Comparison of ENCODE assay signal across 9 mouse cellular contexts in genomic region chr11:102753591-102754324, GRCm38 (mm10). TPM values are rescaled to one million over a fixed set of nuclear protein-coding genes. Genes with fewer than 3 reads are reported as not detected.
DNase-seq lines count a peak whose midpoint lies in the region; ATAC-seq lines count a peak whose summit lies in the region.
"Had no signal": no experiment of that assay in that cellular context is flagged by ENCODE, and none has a peak within 500 bp of the region (broad histone marks: within the 10 kb centered on the region; RNA-seq: fewer than 3 reads in every experiment).

No protein-coding gene starts in this region.

- peak overlapping the region; percentile 29 for H3K4me2 ChIP-seq in hindbrain, embryonic 12.5 days (replicated peaks)

- peak; percentile 48 for DNase-seq in embryo, embryonic 11 days
- DNase-seq in embryo, embryonic 10.5 days (ENCODE audit: low spot score), result no peak
- peak; percentile 47 for DNase-seq in ZHBTc4 (ENCODE audit: low read depth, low spot score)
- DNase-seq in midbrain, embryonic 10.5 days (ENCODE audit: low spot score), result no peak
- no peak for DNase-seq in adrenal gland, adult (ENCODE audit: inconsistent age in 2 of 2, low spot score in 1 of 2)
- DNase-seq in layer of hippocampus, adult 9-10 months (ENCODE audit: low spot score), result no peak
- DNase-seq in lung, postnatal 36 days, result no peak

- 39% methylated on average over 18 of the region's 18 CpGs for WGBS in hindbrain, embryonic 12.5 days
- 57% methylated on average over 18 of the region's 18 CpGs for WGBS in midbrain, embryonic 10.5 days

- H3K9ac ChIP-seq in hindbrain, embryonic 12.5 days, result no peak overlapping the region; the same call in 1 of the 2 replicates
- H3K9ac ChIP-seq: liver, embryonic 14.5 days had no signal

- peak; percentile 60 for ATAC-seq in hindbrain, embryonic 12.5 days (ENCODE audit: low FRiP score)

- peak overlapping the region; percentile 0; the same call in 1 of the 2 replicates for H3K4me3 ChIP-seq in hindbrain, embryonic 12.5 days
- 0 out of 2 replicates have a peak overlapping the region, but pooled peaks have one; percentile 27 for H3K4me3 ChIP-seq in midbrain, embryonic 10.5 days

- H3K36me3 ChIP-seq in hindbrain, embryonic 12.5 days, result no peaks in the 10 kb centered on the region
- H3K36me3 ChIP-seq in midbrain, embryonic 10.5 days, result no peaks in the 10 kb centered on the region

- peak overlapping the region; percentile 58 for H3K27ac ChIP-seq in hindbrain, embryonic 12.5 days
- peak overlapping the region; percentile 77 for H3K27ac ChIP-seq in midbrain, embryonic 10.5 days (replicated peaks)
- H3K27ac ChIP-seq: liver, embryonic 14.5 days had no signal

- no peaks in the 10 kb centered on the region for H3K27me3 ChIP-seq in hindbrain, embryonic 12.5 days
- peaks cover 36% of the 10 kb centered on the region for H3K27me3 ChIP-seq in midbrain, embryonic 10.5 days (ENCODE audit: low read depth, poor library complexity, severe bottlenecking)

- H3K4me1 ChIP-seq in hindbrain, embryonic 12.5 days, result peaks cover 30% of the 10 kb centered on the region
- H3K4me1 ChIP-seq in midbrain, embryonic 10.5 days, result peaks cover 47% of the 10 kb centered on the region

- no peaks in the 10 kb centered on the region for H3K9me3 ChIP-seq in hindbrain, embryonic 12.5 days (replicated peaks)
- H3K9me3 ChIP-seq in midbrain, embryonic 10.5 days (replicated peaks), result no peaks in the 10 kb centered on the region

RNA-seq across cellular contexts. Expression of gene Adam11, which starts 7.5 kb away (rescaled TPM):
- 33.3 and 35.3 TPM in 2 replicates for polyA plus RNA-seq in hindbrain, embryonic 12.5 days (2016; fragmentation: Nextera tagmentation; extraction: Ambion mirVana)
- 10.7 and 18.4 TPM in 2 replicates for polyA plus RNA-seq in midbrain, embryonic 10.5 days (2016; fragmentation: Nextera tagmentation; extraction: Ambion mirVana)

RNA-seq across cellular contexts. Expression of gene Ccdc43, which starts 56.2 kb away (rescaled TPM):
- polyA plus RNA-seq in hindbrain, embryonic 12.5 days (2016; fragmentation: Nextera tagmentation; extraction: Ambion mirVana), result 44.0 and 48.0 TPM in 2 replicates
- polyA plus RNA-seq in midbrain, embryonic 10.5 days (2016; fragmentation: Nextera tagmentation; extraction: Ambion mirVana), result 59.5 and 63.2 TPM in 2 replicates

Comparison
In these comparisons a context has a peak if more than half of its experiments do, and no peak if none do; other contexts are left out.
1. DNase-seq: peak in embryo, embryonic 11 days (single experiment) and ZHBTc4 (single experiment); none in embryo, embryonic 10.5 days (single experiment), midbrain, embryonic 10.5 days (single experiment), adrenal gland, adult (0 of 2), layer of hippocampus, adult 9-10 months (single experiment) and lung, postnatal 36 days (single experiment).